Mouse (Mus musculus) embryonic stem cell, embryonic (primary cell): ENCODE measurements at regions not wholly inside any gene's neighbourhood (a gene's known extent, or its start where the extent isn't known, plus 50 kb on each side); places are given as distances from the start of the nearest gene placed in this dataset.

Experiments used
- CTCF ChIA-PET, 4 experiments: fragments of 300-600 bp in 2 of 4; fragments of 350-600 bp in 2 of 4; sonication (Branson Sonifier 250); formaldehyde crosslinking; loops; one replicate each; lab custom pipeline; 2022; ENCODE audit warnings: inconsistent platforms in 2 of 4; lab: Charles Lee
- POLR2A ChIA-PET, 4 experiments: fragments of 300-600 bp in 2 of 4; fragments of 350-600 bp in 2 of 4; sonication (Branson Sonifier 250); formaldehyde crosslinking; loops; one replicate each; lab custom pipeline; 2022; ENCODE audit warnings: antibody characterized with exemption in 4 of 4, inconsistent platforms in 1 of 4; lab: Charles Lee

GRCm38 (mm10) chr12:51501185-51501584, 92.0 kb upstream of the Coch start:
- ChIA-PET POLR2A (interaction anchor here in 1 of 4 experiments (0.5 kb wide), 1 partner anchor 20 kb away, joined by 3 read pairs; no protein-coding TSS in a partner anchor), CTCF (no interaction called here)

GRCm38 (mm10) chr12:51502724-51503123, 90.4 kb upstream of the Coch start:
- ChIA-PET CTCF (no interaction called here), POLR2A (no interaction called here)

- CTCF ChIA-PET: no interaction called here
- POLR2A ChIA-PET: interaction anchor here in 3 of 4 experiments (0.7 to 1.4 kb wide), 4 partner anchors 8 to 341 kb away, joined by 3 to 9 read pairs (median 4); no protein-coding TSS in a partner anchor
Observed at GRCm38 (mm10) chr12:51503706-51504105, 89.4 kb upstream of the Coch start.

GRCm38 (mm10) chr12:51504581-51504980, 88.6 kb upstream of the Coch start:
- CTCF ChIA-PET: no interaction called here
- POLR2A ChIA-PET: interaction anchor here in 3 of 4 experiments (0.6 to 1.6 kb wide), 8 partner anchors 8 to 378 kb away, joined by 3 to 9 read pairs (median 3); no protein-coding TSS in a partner anchor

- CTCF ChIA-PET: interaction anchor here in 1 of 4 experiments (0.6 kb wide), 1 partner anchor 252 kb away, joined by 3 read pairs; no protein-coding TSS in a partner anchor
- POLR2A ChIA-PET: interaction anchor here in 1 of 4 experiments (1.1 kb wide), 1 partner anchor 12 kb away, joined by 3 read pairs; no protein-coding TSS in a partner anchor
Observed at GRCm38 (mm10) chr12:51510010-51510409, 83.1 kb upstream of the Coch start.

- ChIA-PET CTCF (interaction anchor here in 1 of 4 experiments (1.2 kb wide), 1 partner anchor 77 kb away, joined by 3 read pairs; no protein-coding TSS in a partner anchor), POLR2A (interaction anchor here in 1 of 4 experiments (1.2 kb wide), 1 partner anchor 12 kb away, joined by 4 read pairs; no protein-coding TSS in a partner anchor)
Observed at GRCm38 (mm10) chr12:51516726-51517125, 76.4 kb upstream of the Coch start.

- ChIA-PET CTCF (no interaction called here), POLR2A (interaction anchor here in 3 of 4 experiments (1.0 to 1.8 kb wide), 10 partner anchors 9 to 307 kb away, joined by 3 to 9 read pairs (median 4); no protein-coding TSS in a partner anchor)
Observed at GRCm38 (mm10) chr12:51521610-51522120, 71.5 kb upstream of the Coch start.

GRCm38 (mm10) chr12:51523866-51524265, 69.3 kb upstream of the Coch start:
- CTCF ChIA-PET: no interaction called here
- POLR2A ChIA-PET: no interaction called here

GRCm38 (mm10) chr12:51527854-51528253, 65.3 kb upstream of the Coch start:
- POLR2A ChIA-PET: no interaction called here

GRCm38 (mm10) chr12:51534606-51535005, 58.5 kb upstream of the Coch start:
- CTCF ChIA-PET: interaction anchor here in 1 of 4 experiments (0.5 kb wide), 1 partner anchor 115 kb away, joined by 3 read pairs; no protein-coding TSS in a partner anchor
- POLR2A ChIA-PET: interaction anchor here in 3 of 4 experiments (1.0 to 1.3 kb wide), 3 partner anchors 11 to 22 kb away, joined by 3 read pairs; no protein-coding TSS in a partner anchor

More at GRCm38 (mm10) chr12:51527854-51528253, 65.3 kb upstream of the Coch start:
- CTCF ChIA-PET: no interaction called here

- ChIA-PET POLR2A (interaction anchor here in 3 of 4 experiments (0.8 to 1.6 kb wide), 5 partner anchors 8 to 21 kb away, joined by 3 to 4 read pairs (median 3); no protein-coding TSS in a partner anchor), CTCF (interaction anchor here in 1 of 4 experiments (0.5 kb wide), 1 partner anchor 115 kb away, joined by 3 read pairs; no protein-coding TSS in a partner anchor)
Observed at GRCm38 (mm10) chr12:51535056-51535640, 58.0 kb upstream of the Coch start.
